Mouse (Mus musculus) bone marrow, adult 2 months (tissue): ENCODE data around the gene Emc7.

Source experiments
- CTCF ChIP-seq: fragments of 200-500 bp; IDR thresholded peaks from 2 replicates; pipeline ENCODE4 v1.5.1; 2011; ENCODE audit warnings: low read length, control low read depth; ENCODE audit not compliant: control insufficient read depth, insufficient read depth
- POLR2A ChIP-seq: fragments of 200-500 bp; IDR thresholded peaks from 2 replicates; pipeline ENCODE4 v1.6.1; 2011; ENCODE audit warnings: low read depth, mild to moderate bottlenecking, control low read depth, low read length, borderline replicate concordance; ENCODE audit not compliant: control insufficient read depth

GRCm38 (mm10) chr2:112454125-112454861 lies 504 bp upstream of the Emc7 start:
- no peak for TF ChIP-seq CTCF
- TF ChIP-seq POLR2A = no peak
